In genomic region chr3:103432254-103432653, GRCm38 (mm10) we compare ENCODE assay signal across 19 mouse cellular contexts.
DNase-seq lines count a peak whose midpoint lies in the region; ATAC-seq and TF ChIP-seq lines count a peak whose summit lies in the region.
"Had no signal": no experiment of that assay in that cellular context is flagged by ENCODE, and none has a peak within 500 bp of the region (broad histone marks: within the 10 kb centered on the region; RNA-seq: fewer than 3 reads in every experiment).

No protein-coding gene starts in this region.

- H3K4me2 ChIP-seq in heart, embryonic 12.5 days, result no peak overlapping the region
- H3K4me2 ChIP-seq in liver, embryonic 14.5 days (ENCODE audit: low read depth), result no peak overlapping the region
- H3K4me2 ChIP-seq: hindbrain, embryonic 13.5 days; midbrain, embryonic 15.5 days had no signal

- peak; percentile 56 for TF ChIP-seq CTCF in heart, adult 2 months (IDR thresholded peaks at IDR 0.05)
- peak; percentile 21 for TF ChIP-seq CTCF in liver, embryonic 14.5 days (IDR thresholded peaks at IDR 0.05; ENCODE audit: low read depth)
- TF ChIP-seq CTCF in E14TG2a.4 (conservative IDR thresholded peaks at IDR 0.05; ENCODE audit: low read length), result peak; percentile 29

- WGBS in heart, adult 2 months, result 40% methylated on average over 5 of the region's 5 CpGs
- WGBS in heart, embryonic 12.5 days, result 41% methylated on average over 5 of the region's 5 CpGs
- WGBS in liver, embryonic 14.5 days (ENCODE audit: insufficient replicate concordance), result 40% methylated on average over 5 of the region's 5 CpGs

- intact Hi-C loops in heart, adult 2 months (cut with DNase I), result loop anchor here (2.0 to 5.0 kb wide), 2 partner anchors 39 to 305 kb away; partner anchors contain the start of genes Gm10964 and Olfml3

- no peak for DNase-seq in heart, adult 2 months
- DNase-seq in liver, embryonic 14.5 days (ENCODE audit: low read depth in 3 of 3, low spot score in 3 of 3), result no peak
- no peak for DNase-seq in liver
- DNase-seq: adrenal gland, postnatal 25 days; cerebellum, postnatal 10 days; gastrocnemius, postnatal 25 days; kidney, adult 11 months; kidney, postnatal 25 days; lung, adult 18-20 months had no signal

- no peak for TF ChIP-seq EP300 in heart, adult 2 months (IDR thresholded peaks at IDR 0.05; ENCODE audit: insufficient read depth, low read depth, low read length)
- no peak for TF ChIP-seq EP300 in liver, embryonic 14.5 days (IDR thresholded peaks at IDR 0.05; ENCODE audit: low read depth)

- no peak for ATAC-seq in heart, embryonic 12.5 days (ENCODE audit: insufficient number of reproducible peaks, low FRiP score)
- ATAC-seq in liver, embryonic 14.5 days (ENCODE audit: insufficient read depth), result no peak
- 0 out of 2 replicates have a peak, but pooled peaks have one; percentile 26 for ATAC-seq in megakaryocyte progenitor cell, adult 5-6 weeks (replicated peaks; ENCODE audit: poor library complexity)
- ATAC-seq in megakaryocyte, adult 5-6 weeks (ENCODE audit: poor library complexity, severe bottlenecking), result no peak
- ATAC-seq: activated CD4-positive, CD25-positive, alpha-beta regulatory T cell, adult 4 months; midbrain, embryonic 15.5 days had no signal

- H3K4me3 ChIP-seq in heart, adult 2 months, result no peak overlapping the region
- H3K4me3 ChIP-seq in heart, embryonic 12.5 days, result no peak overlapping the region
- H3K4me3 ChIP-seq in liver, embryonic 14.5 days (ENCODE audit: insufficient read depth in 1 of 2, low read depth in 2 of 2, low read length in 2 of 2), result no peak overlapping the region
- no peak overlapping the region for H3K4me3 ChIP-seq in E14TG2a.4 (replicated peaks; ENCODE audit: low read length)
- H3K4me3 ChIP-seq: erythroblast, embryonic 14.5 days; hindbrain, embryonic 13.5 days; limb, embryonic 10.5 days; midbrain, embryonic 15.5 days had no signal

- no peaks in the 10 kb centered on the region for H3K36me3 ChIP-seq in heart, adult 2 months (ENCODE audit: control insufficient read depth, insufficient read depth, low read length)
- H3K36me3 ChIP-seq in heart, embryonic 12.5 days, result no peaks in the 10 kb centered on the region
- H3K36me3 ChIP-seq in liver, embryonic 14.5 days (replicated peaks; ENCODE audit: control insufficient read depth, insufficient read depth, low read depth), result no peaks in the 10 kb centered on the region
- H3K36me3 ChIP-seq in E14TG2a.4 (ENCODE audit: insufficient read depth, low read length), result no peaks in the 10 kb centered on the region
- H3K36me3 ChIP-seq: hindbrain, embryonic 13.5 days; limb, embryonic 10.5 days; midbrain, embryonic 15.5 days had no signal

- 0 out of 2 replicates have a peak, but pooled peaks cover 5% of the 10 kb centered on the region for H3K9me3 ChIP-seq in heart, embryonic 12.5 days (replicated peaks)
- no peaks in the 10 kb centered on the region for H3K9me3 ChIP-seq in liver, embryonic 14.5 days (ENCODE audit: control insufficient read depth, low read length)
- H3K9me3 ChIP-seq in E14TG2a.4 (ENCODE audit: low read length), result no peaks in the 10 kb centered on the region
- H3K9me3 ChIP-seq: hindbrain, embryonic 13.5 days; limb, embryonic 10.5 days; midbrain, embryonic 15.5 days had no signal

- no peak for TF ChIP-seq POLR2A in heart, adult 2 months (IDR thresholded peaks at IDR 0.05; ENCODE audit: insufficient read depth, low read depth, low read length)

- H3K79me2 ChIP-seq in heart, adult 2 months (replicated peaks; ENCODE audit: control insufficient read depth, insufficient read depth, low read length), result no peaks in the 10 kb centered on the region

- H3K27me3 ChIP-seq in heart, adult 2 months (ENCODE audit: control insufficient read depth, insufficient read depth, low read length), result no peaks in the 10 kb centered on the region
- H3K27me3 ChIP-seq in heart, embryonic 12.5 days (replicated peaks), result no peaks in the 10 kb centered on the region
- H3K27me3 ChIP-seq in liver, embryonic 14.5 days (ENCODE audit: control insufficient read depth, insufficient read depth, low read length), result no peaks in the 10 kb centered on the region
- H3K27me3 ChIP-seq in E14TG2a.4 (ENCODE audit: insufficient read depth, low read length), result no peaks in the 10 kb centered on the region
- H3K27me3 ChIP-seq: hindbrain, embryonic 13.5 days; midbrain, embryonic 15.5 days had no signal

- no peak overlapping the region for H3K27ac ChIP-seq in heart, adult 2 months
- H3K27ac ChIP-seq in heart, embryonic 12.5 days (ENCODE audit: poor library complexity, severe bottlenecking), result no peak overlapping the region
- no peak overlapping the region for H3K27ac ChIP-seq in liver, embryonic 14.5 days
- H3K27ac ChIP-seq: hindbrain, embryonic 13.5 days; limb, embryonic 10.5 days; macrophage; midbrain, embryonic 15.5 days had no signal

- no peaks in the 10 kb centered on the region for H3K4me1 ChIP-seq in heart, adult 2 months (ENCODE audit: control insufficient read depth, insufficient read depth, low read length)
- peaks cover 11% of the 10 kb centered on the region for H3K4me1 ChIP-seq in heart, embryonic 12.5 days (replicated peaks)
- peaks cover 0 to 10% of the 10 kb centered on the region in 2 experiments; a peak in 2 of 4 replicates for H3K4me1 ChIP-seq in liver, embryonic 14.5 days (replicated peaks; ENCODE audit: control insufficient read depth in 2 of 2, insufficient read depth in 2 of 2, low read length in 1 of 2)
- 0 out of 2 replicates have a peak, but pooled peaks cover 3% of the 10 kb centered on the region for H3K4me1 ChIP-seq in E14TG2a.4 (replicated peaks; ENCODE audit: low read depth, low read length)
- H3K4me1 ChIP-seq: hindbrain, embryonic 13.5 days; midbrain, embryonic 15.5 days had no signal

- no peak overlapping the region for H3K9ac ChIP-seq in heart, adult 2 months (ENCODE audit: low read depth, low read length)
- H3K9ac ChIP-seq in heart, embryonic 12.5 days, result no peak overlapping the region
- H3K9ac ChIP-seq in liver, embryonic 14.5 days (replicated peaks), result no peak overlapping the region
- H3K9ac ChIP-seq: hindbrain, embryonic 13.5 days; midbrain, embryonic 15.5 days had no signal
